Mouse (Mus musculus): ENCODE results near the gene H6pd. TPM values are rescaled to one million over a fixed set of nuclear protein-coding genes. Genes with fewer than 3 reads are reported as not detected.

Gene H6pd
- total RNA-seq (2014; rRNA removed; ENCODE audit: low replicate concordance) (25.7 and 35.2 TPM in 2 replicates), polyA plus RNA-seq (2015; fragmentation: Nextera tagmentation; extraction: Ambion mirVana) (7.1 and 7.3 TPM in 2 replicates)

DNA sequence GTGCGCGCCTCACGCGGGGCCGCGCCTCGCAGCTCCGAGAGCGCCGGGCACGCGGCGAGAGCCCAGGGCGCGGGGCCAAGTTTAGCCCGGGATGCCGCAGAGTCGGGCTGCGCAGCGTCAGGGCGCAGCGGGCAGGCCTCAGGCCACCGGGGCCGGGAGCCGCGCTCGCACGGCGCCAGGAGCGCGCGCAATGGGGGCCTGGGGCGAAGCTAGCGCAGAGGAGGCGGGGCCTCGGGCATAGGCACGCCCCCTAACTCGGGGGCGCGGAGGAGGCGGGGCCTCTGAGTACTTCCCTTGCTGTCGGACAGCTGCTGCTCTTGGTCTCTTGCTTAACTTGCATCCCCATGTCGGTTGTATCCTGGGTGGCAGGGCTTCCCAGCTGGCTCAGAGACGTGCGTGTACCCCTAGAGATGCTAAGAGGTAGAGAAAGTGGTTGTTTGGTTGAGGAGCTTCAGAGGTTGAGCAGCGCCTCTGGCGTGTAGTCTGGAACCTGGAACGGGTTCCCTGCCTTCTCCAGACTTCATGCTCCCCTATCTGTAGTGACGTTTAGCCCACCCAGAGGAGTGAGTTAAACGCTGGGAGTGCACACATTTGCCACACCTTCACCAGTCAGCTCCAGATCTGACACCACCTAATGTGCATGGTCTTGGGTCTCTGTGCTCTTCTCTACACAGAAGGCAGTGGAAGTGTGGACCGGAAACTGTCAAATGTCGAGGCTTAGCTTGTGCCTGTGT lies at the start of gene H6pd:
Gene H6pd (minus strand): TSS at position 171 of the 734 bp plus-strand sequence.
- no peaks in the 10 kb centered on the region for H3K27me3 ChIP-seq (ENCODE audit: control insufficient read depth, insufficient read depth, low read length)
- peak within 1 kb of the TSS; percentile 67 for H3K4me3 ChIP-seq (ENCODE audit: low read depth, low read length)
- H3K4me2 ChIP-seq (ENCODE audit: low read depth, low read length): peak within 1 kb of the TSS; percentile 74
- WGBS: 4% methylated on average over 52 of the region's 52 CpGs
- peak; percentile 91 for DNase-seq (ENCODE audit: low spot score)
- ATAC-seq (ENCODE audit: insufficient read depth, low read depth): peak; percentile 89
- H3K27ac ChIP-seq (ENCODE audit: low read depth): peak within 1 kb of the TSS; percentile 97
- TF ChIP-seq CTCF (IDR thresholded peaks at IDR 0.05; ENCODE audit: low read depth) (no peak), EP300 (IDR thresholded peaks at IDR 0.05; ENCODE audit: low read depth) (no peak)
- no peaks in the 10 kb centered on the region for H3K9me3 ChIP-seq (replicated peaks; ENCODE audit: control insufficient read depth, low read length)
- H3K36me3 ChIP-seq (replicated peaks; ENCODE audit: control insufficient read depth, insufficient read depth, low read length): no peaks in the 10 kb centered on the region
- H3K4me1 ChIP-seq (ENCODE audit: control insufficient read depth, insufficient read depth): peaks cover 43% of the 10 kb centered on the region
- peak within 1 kb of the TSS; percentile 81 for H3K9ac ChIP-seq (replicated peaks; ENCODE audit: low read depth, low read length)

- Histone ChIP-seq H3K9me3 (replicated peaks; ENCODE audit: control insufficient read depth, low read length) (no peaks in the 10 kb centered on the region), H3K9ac (replicated peaks; ENCODE audit: low read depth, low read length) (no peak overlapping the region), H3K27ac (ENCODE audit: low read depth) (no peak overlapping the region), H3K4me3 (ENCODE audit: low read depth, low read length) (no peak overlapping the region), H3K27me3 (ENCODE audit: control insufficient read depth, insufficient read depth, low read length) (no peaks in the 10 kb centered on the region), H3K36me3 (replicated peaks; ENCODE audit: control insufficient read depth, insufficient read depth, low read length) (peaks cover 3% of the 10 kb centered on the region; the same call in 1 of the 2 replicates), H3K4me2 (ENCODE audit: low read depth, low read length) (no peak overlapping the region), H3K4me1 (ENCODE audit: control insufficient read depth, insufficient read depth) (no peaks in the 10 kb centered on the region)
- TF ChIP-seq EP300 (IDR thresholded peaks at IDR 0.05; ENCODE audit: low read depth): no peak
- no peak for TF ChIP-seq CTCF (IDR thresholded peaks at IDR 0.05; ENCODE audit: low read depth)
- DNase-seq (ENCODE audit: low spot score) (no peak), ATAC-seq (ENCODE audit: insufficient read depth, low read depth) (no peak)
- WGBS: 87% methylated on average over 12 of the region's 12 CpGs
These were observed 48.9 kb upstream of the H6pd start for GRCm38 (mm10) chr4:150057722-150058121.

DNA sequence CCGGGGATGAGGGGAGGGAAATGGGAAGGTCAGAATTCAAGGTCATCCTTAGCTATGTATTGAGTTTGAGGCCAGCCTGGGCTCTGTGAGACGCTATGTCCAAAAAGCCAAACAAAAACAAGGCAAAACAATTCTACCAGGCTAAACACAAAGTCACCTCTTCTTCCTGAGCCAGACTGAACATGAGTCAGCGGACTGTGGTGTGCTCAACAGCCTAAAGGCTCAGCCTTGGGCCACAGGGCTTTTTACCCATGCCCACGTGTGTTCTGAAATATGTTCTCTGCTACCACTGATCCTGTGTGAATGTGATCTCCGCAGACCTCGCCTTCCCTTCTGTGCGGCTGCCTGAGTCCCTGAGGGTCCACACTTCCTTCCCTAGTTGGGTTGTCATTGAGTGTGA lies 47.3 kb upstream of the H6pd start:
- no peaks in the 10 kb centered on the region for H3K4me1 ChIP-seq (ENCODE audit: control insufficient read depth, insufficient read depth)
- TF ChIP-seq CTCF (IDR thresholded peaks at IDR 0.05; ENCODE audit: low read depth) (no peak), EP300 (IDR thresholded peaks at IDR 0.05; ENCODE audit: low read depth) (no peak)
- peaks cover 3% of the 10 kb centered on the region; the same call in 1 of the 2 replicates for H3K36me3 ChIP-seq (replicated peaks; ENCODE audit: control insufficient read depth, insufficient read depth, low read length)
- ATAC-seq (ENCODE audit: insufficient read depth, low read depth) (no peak), DNase-seq (ENCODE audit: low spot score) (no peak)
- H3K9ac ChIP-seq (replicated peaks; ENCODE audit: low read depth, low read length): no peak overlapping the region
- WGBS: 76% methylated on average over 7 of the region's 7 CpGs
- no peak overlapping the region for H3K27ac ChIP-seq (ENCODE audit: low read depth)
- no peaks in the 10 kb centered on the region for H3K9me3 ChIP-seq (replicated peaks; ENCODE audit: control insufficient read depth, low read length)
- H3K27me3 ChIP-seq (ENCODE audit: control insufficient read depth, insufficient read depth, low read length): no peaks in the 10 kb centered on the region
- H3K4me2 ChIP-seq (ENCODE audit: low read depth, low read length): no peak overlapping the region
- H3K4me3 ChIP-seq (ENCODE audit: low read depth, low read length): no peak overlapping the region

- Histone ChIP-seq H3K4me1 (ENCODE audit: control insufficient read depth, insufficient read depth) (peaks cover 16% of the 10 kb centered on the region), H3K27me3 (ENCODE audit: control insufficient read depth, insufficient read depth, low read length) (peaks cover 24% of the 10 kb centered on the region), H3K27ac (ENCODE audit: low read depth) (no peak overlapping the region), H3K4me3 (ENCODE audit: low read depth, low read length) (no peak overlapping the region), H3K9me3 (replicated peaks; ENCODE audit: control insufficient read depth, low read length) (no peaks in the 10 kb centered on the region), H3K36me3 (replicated peaks; ENCODE audit: control insufficient read depth, insufficient read depth, low read length) (peaks cover 3% of the 10 kb centered on the region; the same call in 1 of the 2 replicates), H3K9ac (replicated peaks; ENCODE audit: low read depth, low read length) (no peak overlapping the region), H3K4me2 (ENCODE audit: low read depth, low read length) (no peak overlapping the region)
- ATAC-seq (ENCODE audit: insufficient read depth, low read depth) (no peak), DNase-seq (ENCODE audit: low spot score) (no peak)
- no peak for TF ChIP-seq EP300 (IDR thresholded peaks at IDR 0.05; ENCODE audit: low read depth)
- no peak for TF ChIP-seq CTCF (IDR thresholded peaks at IDR 0.05; ENCODE audit: low read depth)
- 81% methylated on average over 3 of the region's 3 CpGs for WGBS
These were observed 43.6 kb upstream of the H6pd start for GRCm38 (mm10) chr4:150052380-150052779.

DNA sequence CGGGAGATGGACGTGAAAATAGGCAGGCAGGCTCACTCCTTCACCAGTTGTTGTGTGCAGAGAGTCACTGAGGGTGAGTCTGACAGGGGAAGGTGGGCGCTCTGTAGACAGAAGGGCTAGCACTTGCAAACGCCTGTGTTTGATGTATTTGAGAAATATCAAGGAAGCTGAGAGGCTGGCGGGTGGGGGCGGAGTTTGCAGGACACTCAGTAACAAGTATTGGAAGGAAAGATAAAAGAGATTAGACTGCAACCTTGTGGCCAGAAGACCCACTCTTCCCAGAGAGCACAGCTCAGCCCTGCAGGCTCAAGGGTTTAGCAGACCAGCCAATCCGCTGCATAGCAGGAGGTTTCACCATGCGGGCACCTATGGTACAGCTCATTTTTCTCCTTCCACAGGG lies 42.7 kb upstream of the H6pd start:
- Histone ChIP-seq H3K27me3 (ENCODE audit: control insufficient read depth, insufficient read depth, low read length) (peaks cover 26% of the 10 kb centered on the region), H3K9ac (replicated peaks; ENCODE audit: low read depth, low read length) (no peak overlapping the region), H3K36me3 (replicated peaks; ENCODE audit: control insufficient read depth, insufficient read depth, low read length) (no peaks in the 10 kb centered on the region), H3K27ac (ENCODE audit: low read depth) (no peak overlapping the region), H3K4me2 (ENCODE audit: low read depth, low read length) (no peak overlapping the region), H3K4me3 (ENCODE audit: low read depth, low read length) (no peak overlapping the region), H3K4me1 (ENCODE audit: control insufficient read depth, insufficient read depth) (peaks cover 16% of the 10 kb centered on the region), H3K9me3 (replicated peaks; ENCODE audit: control insufficient read depth, low read length) (no peaks in the 10 kb centered on the region)
- WGBS: 77% methylated on average over 8 of the region's 8 CpGs
- no peak for DNase-seq (ENCODE audit: low spot score)
- TF ChIP-seq CTCF (IDR thresholded peaks at IDR 0.05; ENCODE audit: low read depth): no peak
- no peak for TF ChIP-seq EP300 (IDR thresholded peaks at IDR 0.05; ENCODE audit: low read depth)
- no peak for ATAC-seq (ENCODE audit: insufficient read depth, low read depth)

Data from heart, postnatal 0 days (tissue).